Mouse (Mus musculus): ENCODE measurements around the gene Ankle2.

The Ankle2 gene

GRCm38 (mm10) chr5:110230780-110231461 lies at the start of gene Ankle2:
Gene Ankle2, plus strand, starts transcription at chr5:110231004.
- DNase-seq (ENCODE audit: low read depth): peak; percentile 95

GRCm38 (mm10) chr5:110181716-110182115 lies 49.1 kb upstream of the Ankle2 start:
- DNase-seq (ENCODE audit: low read depth): no peak

- DNase-seq (ENCODE audit: low read depth): peak; percentile 35
Measured at GRCm38 (mm10) chr5:110203164-110203895, 27.5 kb upstream of the Ankle2 start.

- peak; percentile 15 for DNase-seq (ENCODE audit: low read depth)
Measured at GRCm38 (mm10) chr5:110204777-110205176, 26.0 kb upstream of the Ankle2 start.

GRCm38 (mm10) chr5:110211312-110211711 lies 19.5 kb upstream of the Ankle2 start:
- no peak for DNase-seq (ENCODE audit: low read depth)

GRCm38 (mm10) chr5:110216780-110217179 lies 14.0 kb upstream of the Ankle2 start:
- DNase-seq (ENCODE audit: low read depth): no peak

GRCm38 (mm10) chr5:110220331-110220730 lies 10.5 kb upstream of the Ankle2 start:
- DNase-seq (ENCODE audit: low read depth): no peak

- no peak for DNase-seq (ENCODE audit: low read depth)
Measured at GRCm38 (mm10) chr5:110222757-110223156, 8.0 kb upstream of the Ankle2 start.

GRCm38 (mm10) chr5:110225056-110225455 lies 5.7 kb upstream of the Ankle2 start:
- no peak for DNase-seq (ENCODE audit: low read depth)

GRCm38 (mm10) chr5:110227336-110227883 lies 3.4 kb upstream of the Ankle2 start:
- no peak for DNase-seq (ENCODE audit: low read depth)

GRCm38 (mm10) chr5:110230401-110230779 lies 414 bp upstream of the Ankle2 start:
- no peak for DNase-seq (ENCODE audit: low read depth)

- peak; percentile 34 for DNase-seq (ENCODE audit: low read depth)
Measured at GRCm38 (mm10) chr5:110231638-110232037, 834 bp downstream of the Ankle2 start.

GRCm38 (mm10) chr5:110232346-110232745 lies 1.5 kb downstream of the Ankle2 start:
- DNase-seq (ENCODE audit: low read depth): peak; percentile 7

GRCm38 (mm10) chr5:110244091-110244490 lies 13.3 kb downstream of the Ankle2 start:
- DNase-seq (ENCODE audit: low read depth): no peak

- no peak for DNase-seq (ENCODE audit: low read depth)
Measured at GRCm38 (mm10) chr5:110266941-110267340, 36.1 kb downstream of the Ankle2 start.

GRCm38 (mm10) chr5:110269141-110270101 lies 38.6 kb downstream of the Ankle2 start, which contains the start of gene Pgam5:
Gene Pgam5, minus strand, starts transcription at chr5:110269913.
- peak; percentile 95 for DNase-seq (ENCODE audit: low read depth)

GRCm38 (mm10) chr5:110270242-110270641 lies 39.4 kb downstream of the Ankle2 start:
- DNase-seq (ENCODE audit: low read depth): peak; percentile 25

- DNase-seq (ENCODE audit: low read depth): peak; percentile 35
Measured at GRCm38 (mm10) chr5:110274147-110274546, 43.3 kb downstream of the Ankle2 start.

- DNase-seq (ENCODE audit: low read depth): no peak
Measured at GRCm38 (mm10) chr5:110274846-110275245, 44.0 kb downstream of the Ankle2 start.

- DNase-seq (ENCODE audit: low read depth): no peak
Measured at GRCm38 (mm10) chr5:110276391-110276790, 45.6 kb downstream of the Ankle2 start.

- no peak for DNase-seq (ENCODE audit: low read depth)
Measured at GRCm38 (mm10) chr5:110276910-110277309, 46.1 kb downstream of the Ankle2 start.

GRCm38 (mm10) chr5:110281984-110282383 lies 51.2 kb downstream of the Ankle2 start:
- no peak for DNase-seq (ENCODE audit: low read depth)

Measured in naive thymus-derived CD4-positive, alpha-beta T cell, adult 2 months (primary cell).